Mouse (Mus musculus) adrenal gland, adult 2 months (tissue): ENCODE results near the gene Mre11a. TPM values are rescaled to one million over a fixed set of nuclear protein-coding genes. Genes with fewer than 3 reads are reported as not detected.
"Not testable (repeated sequence)": the region's sequence is repeated elsewhere in the genome, so short reads cannot be mapped to it uniquely, and the experiment has no call there.

Source experiments
- DNase-seq: peaks from one replicate; pipeline ENCODE4 v3.0.0; 2021
- polyA plus RNA-seq: library from polyadenylated mRNA; depleted of rRNA; stranded (reverse); fragments of >200 nt; gene quantifications from 2 replicates; pipeline ENCODE4 v1.2.3, GENCODE M21; 2012; rRNA removed
- total RNA-seq, 2 experiments: library from RNA; stranded (reverse); gene quantifications; 2 replicates each; pipeline ENCODE4 v1.2.3; 2021

Gene Mre11a
- total and polyA plus RNA-seq, 3 experiments: 1.5 to 17.3 (median 14.5) TPM

- no peak for DNase-seq
These were observed 85.9 kb downstream of the Mre11a start for GRCm38 (mm10) chr9:14870377-14870776.

GRCm38 (mm10) chr9:14870802-14871201 lies 86.3 kb downstream of the Mre11a start:
- no peak for DNase-seq

- peak; percentile 58 for DNase-seq
These were observed 87.1 kb downstream of the Mre11a start for GRCm38 (mm10) chr9:14871536-14871935.

GRCm38 (mm10) chr9:14872181-14872930 lies 87.9 kb downstream of the Mre11a start:
- no peak for DNase-seq

- peak; percentile 33 for DNase-seq
These were observed 91.5 kb downstream of the Mre11a start for GRCm38 (mm10) chr9:14875743-14876507.

- not testable (repeated sequence) for DNase-seq
These were observed 92.1 kb downstream of the Mre11a start for GRCm38 (mm10) chr9:14876566-14876965.

GRCm38 (mm10) chr9:14884641-14885040 lies 100.2 kb downstream of the Mre11a start:
- DNase-seq: no peak

- DNase-seq: peak; percentile 63
These were observed 100.7 kb downstream of the Mre11a start for GRCm38 (mm10) chr9:14885151-14885550.

- DNase-seq: no peak
These were observed 101.5 kb downstream of the Mre11a start for GRCm38 (mm10) chr9:14885954-14886353.

Other genes with a start within 250 kb of the Mre11a start
- 10 to 100 TPM; 31.8 to 46.0 TPM for gene Amotl1, start 139.6 kb upstream of the Mre11a start, total RNA-seq
- 22.2 and 27.0 TPM in 2 replicates for gene Amotl1, start 139.6 kb upstream of the Mre11a start, polyA plus RNA-seq
- under 1 TPM in 1 of 2 experiments, not detected in 1; 0.14 TPM for gene Piwil4, start 43.9 kb upstream of the Mre11a start, total RNA-seq
- 0.10 and 0.16 TPM in 2 replicates for gene Piwil4, start 43.9 kb upstream of the Mre11a start, polyA plus RNA-seq
- 1 to 10 TPM in 1 of 2 experiments, under 1 TPM in 1; 0.35 to 2.0 TPM for gene Fut4, start 32.3 kb upstream of the Mre11a start, total RNA-seq
- gene Fut4, start 32.3 kb upstream of the Mre11a start, polyA plus RNA-seq: 1.7 and 1.8 TPM in 2 replicates
- gene 1700012B09Rik, start 13.6 kb upstream of the Mre11a start, total RNA-seq: not detected
- not detected in 2 replicates for gene 1700012B09Rik, start 13.6 kb upstream of the Mre11a start, polyA plus RNA-seq
- 10 to 100 TPM; 13.3 TPM for gene Ankrd49, start 202 bp downstream of the Mre11a start, total RNA-seq
- 1.3 and 1.6 TPM in 2 replicates for gene Ankrd49, start 202 bp downstream of the Mre11a start, polyA plus RNA-seq
- gene Gpr83, start 75.6 kb downstream of the Mre11a start, total RNA-seq: not detected
- 0.20 and 0.31 TPM in 2 replicates for gene Gpr83, start 75.6 kb downstream of the Mre11a start, polyA plus RNA-seq
- not detected for gene Izumo1r, start 119.3 kb downstream of the Mre11a start, total RNA-seq
- 0.17 TPM in 1 of 2 replicates, not detected in the other for gene Izumo1r, start 119.3 kb downstream of the Mre11a start, polyA plus RNA-seq